Mouse (Mus musculus) olfactory bulb, adult 2 months (tissue): Measurements from ENCODE around the gene Sparcl1.

ENCODE experiments used
- CTCF ChIP-seq: fragments of 200-500 bp; IDR thresholded peaks from 2 replicates; pipeline ENCODE4 v1.5.1; 2012; ENCODE audit warnings: low read depth, mild to moderate bottlenecking, low read length, moderate library complexity; ENCODE audit not compliant: insufficient read depth
- POLR2A ChIP-seq: fragments of 200-500 bp; IDR thresholded peaks from 2 replicates; pipeline ENCODE4 v1.6.1; 2012; ENCODE audit warnings: mild to moderate bottlenecking, low read depth, low read length, moderate library complexity; ENCODE audit not compliant: insufficient read depth

DNA sequence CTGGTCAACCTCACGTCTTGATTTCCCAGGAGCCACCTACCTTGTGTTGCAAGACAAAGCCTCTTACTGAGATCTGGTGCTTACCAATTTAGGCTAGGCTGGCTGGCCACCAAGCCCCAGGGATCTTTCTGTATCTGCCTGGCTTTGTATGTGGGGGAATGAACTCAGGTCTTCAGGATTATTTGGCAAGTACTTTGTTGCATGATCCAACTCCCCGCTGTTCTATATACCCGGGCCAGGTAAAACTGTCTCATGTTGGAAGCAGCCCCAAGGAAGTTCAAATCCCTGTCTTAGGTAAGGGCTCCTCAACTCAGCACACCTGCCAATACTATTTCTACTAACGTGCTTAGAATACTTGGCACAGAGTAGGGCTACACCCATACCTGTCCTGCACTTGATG, 17.4 kb upstream of the Sparcl1 start:
- TF ChIP-seq CTCF (no peak), POLR2A (no peak)
